Mouse (Mus musculus) forelimb bud, embryonic 11.5 days (tissue): ENCODE results near the gene Mon2.

Experiments
- DNase-seq: peaks from one replicate; pipeline ENCODE4 v3.0.0-alpha.2; 2012; ENCODE audit warnings: low read depth, low spot score

Gene Mon2

DNA sequence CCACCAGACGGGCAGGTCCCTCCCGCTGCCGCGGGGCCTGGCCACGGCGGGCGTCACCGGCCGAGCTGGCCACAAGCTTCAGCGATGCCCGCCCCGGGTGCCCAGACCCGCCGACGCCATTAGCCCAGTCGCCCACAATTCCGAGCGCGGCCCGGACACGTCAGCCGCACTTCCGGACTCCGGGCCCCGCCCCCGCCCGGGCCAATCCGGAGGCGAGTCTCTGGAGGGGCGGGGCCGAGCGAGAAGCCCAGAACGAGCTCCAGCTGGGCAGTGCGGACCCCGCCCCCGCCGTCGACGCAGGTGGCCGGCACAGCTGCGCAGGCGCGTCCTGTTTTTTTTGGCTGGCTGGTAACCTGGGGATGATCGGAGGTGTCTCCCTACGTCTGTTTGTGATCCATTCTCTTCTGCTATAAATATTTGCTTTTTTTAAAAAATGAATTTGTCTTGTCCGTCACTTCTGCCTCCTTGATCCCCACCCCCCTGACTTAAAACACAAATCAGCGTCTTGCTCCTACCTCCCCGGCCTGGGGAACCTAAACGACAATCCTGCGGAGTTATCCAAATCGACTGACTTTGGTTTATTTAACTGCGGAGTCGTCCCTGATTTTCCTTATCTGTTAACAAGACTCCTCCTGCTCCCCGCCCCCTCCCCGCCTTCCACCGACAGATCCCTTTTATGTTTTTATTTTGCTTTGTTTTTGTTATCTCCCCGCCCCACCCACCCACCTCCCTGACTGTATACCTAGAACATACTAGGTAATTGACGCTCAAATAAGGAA is at the start of gene Mon2:
TSS of gene Mon2 (minus strand) at position 261 of the 779 bp plus-strand sequence.
- peak; percentile 89 for DNase-seq

- no peak for DNase-seq
These were observed 44.5 kb upstream of the Mon2 start for GRCm38 (mm10) chr10:123120666-123121392.

- no peak for DNase-seq
These were observed 40.6 kb upstream of the Mon2 start for GRCm38 (mm10) chr10:123116861-123117260.

DNA sequence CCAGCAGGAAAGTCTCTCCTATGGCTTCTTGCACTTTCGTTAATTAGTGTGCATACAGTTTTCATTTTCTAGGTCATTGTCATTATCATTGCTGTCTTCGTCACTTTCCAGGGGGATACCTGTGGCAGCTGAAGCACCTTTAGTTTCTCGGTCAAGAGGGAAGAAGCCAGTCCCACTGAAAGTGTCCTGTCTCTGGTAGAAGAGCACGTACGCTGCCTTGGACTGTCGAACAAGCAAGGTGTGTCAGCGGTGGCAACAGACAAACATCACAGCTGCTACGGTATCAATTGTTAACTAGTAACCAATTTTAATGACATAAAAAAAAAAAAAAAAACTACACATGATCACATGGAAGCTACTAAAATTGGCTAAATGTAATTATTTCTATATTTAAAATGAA is 37.2 kb upstream of the Mon2 start:
- no peak for DNase-seq

GRCm38 (mm10) chr10:123112787-123113168 is 36.5 kb upstream of the Mon2 start:
- no peak for DNase-seq

DNA sequence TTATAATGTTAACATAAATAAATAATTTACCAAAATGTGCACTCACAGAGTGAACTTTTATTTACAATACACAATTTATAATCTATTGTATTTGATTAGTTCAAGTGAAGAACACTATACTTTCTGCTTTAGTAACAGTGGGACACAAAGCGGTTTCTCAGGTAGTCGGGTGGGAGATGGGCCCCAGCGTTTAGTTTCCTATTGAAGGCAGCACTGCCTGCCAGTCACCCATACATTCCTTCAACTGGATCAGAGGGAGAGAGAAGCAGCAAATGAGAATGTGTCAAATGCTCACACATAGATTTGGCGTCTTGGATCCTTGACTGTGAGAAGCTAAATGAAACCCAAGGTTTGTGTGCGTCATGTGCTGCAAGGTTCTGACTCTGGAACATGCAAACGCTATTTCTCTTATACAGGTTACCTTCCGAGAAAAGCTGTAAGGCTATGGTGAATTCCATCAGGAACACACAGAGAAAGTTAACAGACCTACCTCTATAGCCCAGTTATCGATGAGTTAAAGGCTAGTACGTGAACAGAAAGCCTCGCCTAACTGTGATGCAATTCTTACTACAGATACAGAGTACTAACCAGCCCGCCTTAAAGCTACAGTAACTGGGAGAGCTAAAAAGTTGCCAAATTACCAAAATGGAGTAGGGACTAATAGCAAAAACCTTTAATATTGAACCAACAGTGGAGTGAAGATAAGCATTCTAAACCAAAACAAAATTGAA is 35.9 kb upstream of the Mon2 start:
- DNase-seq, result no peak

- DNase-seq, result no peak
These were observed 34.2 kb upstream of the Mon2 start for GRCm38 (mm10) chr10:123110548-123110947.

- no peak for DNase-seq
These were observed 32.2 kb upstream of the Mon2 start for GRCm38 (mm10) chr10:123108527-123108926.

GRCm38 (mm10) chr10:123108121-123108520 is 31.8 kb upstream of the Mon2 start:
- no peak for DNase-seq

DNA sequence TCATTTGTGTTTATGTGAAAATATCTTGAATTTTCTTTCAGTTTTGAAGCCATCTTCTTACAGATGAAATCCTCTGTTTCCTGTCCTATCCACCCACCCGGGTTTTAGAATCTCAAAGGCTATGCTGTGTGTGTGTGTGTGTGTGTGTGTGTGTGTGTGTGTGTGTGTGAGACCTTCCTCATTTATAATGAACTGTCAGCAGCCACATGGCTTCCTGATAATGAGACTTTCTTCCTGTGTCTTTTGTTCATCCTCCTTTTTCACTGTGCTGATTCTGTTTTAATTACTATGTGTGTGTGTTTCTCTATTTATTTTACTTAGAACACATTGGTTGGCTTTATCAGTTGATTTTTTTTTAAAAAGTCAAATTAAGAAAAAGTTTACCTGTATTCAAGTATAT is 25.0 kb upstream of the Mon2 start:
- no peak for DNase-seq

DNA sequence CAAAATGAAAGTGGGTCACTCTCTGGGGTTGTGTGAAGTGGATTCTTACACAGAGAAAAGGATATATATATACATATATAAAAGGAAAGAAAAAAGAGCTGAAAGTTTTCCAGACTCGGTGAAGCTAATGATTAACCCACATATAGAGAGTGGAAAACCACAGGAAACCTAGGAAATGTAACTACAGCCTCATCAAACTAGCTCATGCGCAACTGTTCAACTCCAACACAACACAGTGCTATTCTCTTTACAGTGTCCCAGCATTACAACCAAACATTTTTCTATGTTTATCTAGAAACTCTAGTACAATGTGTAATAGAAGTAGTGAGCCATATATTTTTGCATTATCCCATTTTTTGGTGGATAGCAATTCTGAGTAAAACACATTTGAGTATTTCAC is 24.3 kb upstream of the Mon2 start:
- DNase-seq, result no peak

- DNase-seq, result no peak
These were observed 18.2 kb upstream of the Mon2 start for GRCm38 (mm10) chr10:123094504-123094903.

- no peak for DNase-seq
These were observed 16.3 kb upstream of the Mon2 start for GRCm38 (mm10) chr10:123092577-123092976.

- peak; percentile 71 for DNase-seq
These were observed 15.4 kb upstream of the Mon2 start for GRCm38 (mm10) chr10:123091737-123092136.

DNA sequence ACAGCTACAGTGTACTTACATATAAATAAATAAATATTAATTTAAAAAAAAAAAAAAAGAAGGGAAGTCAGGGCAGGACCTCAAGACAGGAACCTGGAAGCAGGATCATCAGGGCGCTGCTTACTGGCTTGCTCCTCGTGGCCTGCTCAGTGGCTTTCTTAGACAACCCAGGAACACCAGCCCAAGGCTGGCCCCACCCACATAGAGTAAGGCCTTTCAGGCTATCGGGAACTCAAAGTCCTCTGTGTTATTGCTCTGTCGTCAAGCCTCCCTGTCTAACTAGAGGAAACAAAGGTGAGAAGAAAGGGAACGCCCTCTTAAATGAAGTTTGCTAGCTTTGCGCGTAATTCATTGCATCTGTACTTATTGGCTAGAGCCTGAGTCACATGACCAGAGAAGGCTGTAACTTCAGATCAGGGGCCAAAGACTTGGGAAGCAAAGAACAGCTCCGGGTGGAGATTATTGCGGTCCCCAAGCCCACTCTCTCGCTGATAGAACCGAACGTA is 13.2 kb upstream of the Mon2 start:
- DNase-seq, result no peak

GRCm38 (mm10) chr10:123086847-123087246 is 10.5 kb upstream of the Mon2 start:
- no peak for DNase-seq

DNA sequence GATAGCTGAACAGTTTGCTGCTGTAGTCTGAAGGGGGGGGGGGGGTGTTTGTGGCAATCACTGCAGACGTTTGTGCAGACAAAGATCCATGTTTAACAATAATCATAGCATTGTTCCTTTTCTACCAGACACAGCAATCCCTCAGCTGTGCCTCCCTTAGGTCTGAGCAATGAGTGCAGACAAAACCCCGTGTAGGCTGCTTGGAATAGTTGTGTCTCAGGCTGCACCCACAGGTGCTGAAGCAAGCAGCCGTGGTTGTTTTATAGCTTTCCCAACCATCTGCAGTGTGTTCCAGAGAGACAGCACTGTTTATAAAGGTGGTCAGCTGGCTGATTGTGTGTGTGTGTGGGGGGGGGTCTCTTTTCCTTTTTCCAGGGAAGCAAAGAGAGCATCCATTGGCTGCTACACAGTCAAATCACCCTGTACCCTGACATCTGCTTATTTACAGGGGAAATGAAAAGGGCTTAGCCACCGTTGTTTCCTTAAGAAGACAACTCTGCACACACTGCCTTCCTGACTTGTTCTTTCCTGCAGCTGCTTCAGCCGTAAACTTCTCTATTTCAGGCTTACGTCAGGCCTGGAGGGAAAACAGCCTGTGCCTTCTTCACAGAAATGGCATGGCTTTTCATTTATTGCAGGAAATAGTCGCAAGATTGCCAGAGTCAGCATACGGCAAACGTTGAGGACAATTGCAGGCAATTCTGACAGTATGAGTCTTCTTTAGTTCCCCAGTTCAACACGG is 8.8 kb upstream of the Mon2 start:
- DNase-seq, result no peak

DNA sequence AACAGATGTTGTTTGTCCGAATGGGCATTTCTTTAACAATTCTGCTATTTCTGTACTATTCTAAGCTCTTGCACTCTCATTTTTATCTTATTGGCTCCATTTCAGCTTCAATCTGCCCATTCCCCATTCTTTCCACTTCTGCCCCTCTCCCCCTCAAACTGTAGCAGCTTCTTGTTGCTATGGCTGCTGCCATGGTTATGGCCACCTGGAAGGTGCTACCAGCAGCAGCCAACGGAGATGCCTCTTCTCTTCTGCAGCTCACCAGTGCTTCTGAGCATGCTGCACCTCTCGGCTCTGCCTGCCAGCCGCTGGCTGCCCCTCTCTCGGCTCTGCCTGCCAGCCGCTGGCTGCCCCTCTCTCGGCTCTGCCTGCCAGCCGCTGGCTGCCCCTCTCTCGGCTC is 8.0 kb upstream of the Mon2 start:
- DNase-seq, result no peak

DNA sequence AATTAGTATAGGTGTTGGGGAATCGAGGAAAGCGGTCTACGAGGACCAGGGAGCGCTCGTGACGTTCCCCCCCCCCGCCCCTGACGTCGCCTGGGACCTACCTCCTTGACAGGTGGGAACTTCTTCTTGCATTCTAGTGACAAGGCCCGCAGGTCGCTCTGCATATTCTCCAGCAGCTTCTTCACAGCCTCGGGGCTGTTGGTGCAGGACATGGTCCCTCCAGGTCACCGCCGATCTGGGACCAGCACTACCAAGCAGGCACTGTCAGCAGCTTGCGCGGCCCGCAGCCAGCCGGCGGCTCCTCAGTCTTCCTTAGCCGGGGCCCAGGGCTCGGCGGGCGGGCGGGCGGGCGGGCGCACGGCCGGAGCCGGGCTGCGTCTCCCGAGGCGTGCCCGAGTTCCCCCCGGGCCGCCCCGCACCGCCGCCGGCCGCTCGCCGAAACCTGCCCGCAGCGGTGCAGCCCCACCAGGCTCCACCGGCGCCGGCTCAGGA is 508 bp downstream of the Mon2 start:
- no peak for DNase-seq

GRCm38 (mm10) chr10:123071997-123072396 is 4.3 kb downstream of the Mon2 start:
- no peak for DNase-seq

DNA sequence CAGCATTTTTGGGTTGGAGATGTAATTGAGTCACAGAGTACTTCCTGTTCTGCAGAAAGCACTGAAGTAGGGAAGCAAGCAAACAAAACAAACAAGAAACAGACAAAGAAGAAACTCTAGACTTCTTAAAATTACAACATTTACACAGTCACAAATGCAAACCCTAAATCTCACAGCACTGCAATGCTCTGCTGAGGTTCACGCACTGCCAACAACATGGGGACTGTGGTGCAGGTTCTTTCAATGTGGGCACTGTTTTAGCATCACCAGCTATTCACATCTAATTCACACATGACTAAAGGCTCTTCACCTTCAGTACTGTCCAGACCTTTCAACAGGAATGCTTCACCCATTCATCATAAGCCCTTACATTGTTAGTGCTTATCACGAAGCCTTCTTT is 13.3 kb downstream of the Mon2 start:
- DNase-seq, result no peak
